Mouse (Mus musculus): ENCODE results near the gene Fhit.

Fhit gene

DNA sequence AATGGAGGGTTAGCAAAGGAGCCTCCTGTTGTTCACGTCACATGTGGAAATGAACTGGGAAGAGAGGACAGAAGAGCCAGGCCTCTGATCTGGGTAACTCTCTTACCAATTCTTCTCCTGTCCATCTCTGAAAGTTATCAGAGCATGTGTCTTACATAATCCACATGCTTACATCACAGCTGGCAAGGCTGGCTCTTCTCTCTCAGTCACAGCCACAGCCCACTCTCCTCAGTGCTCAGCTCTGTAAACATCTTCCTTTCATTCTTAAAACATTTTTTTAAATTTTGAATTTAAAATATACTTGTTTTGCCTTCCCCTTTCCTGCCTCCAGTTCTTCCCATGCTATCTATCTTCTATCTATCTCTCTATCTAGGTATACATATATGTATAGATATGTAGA, 1477.5 kb downstream of the Fhit start:
- DNase-seq (ENCODE audit: low spot score) = no peak

GRCm38 (mm10) chr14:9672728-9673127, 1489.1 kb downstream of the Fhit start:
- DNase-seq (ENCODE audit: low spot score) = no peak

DNA sequence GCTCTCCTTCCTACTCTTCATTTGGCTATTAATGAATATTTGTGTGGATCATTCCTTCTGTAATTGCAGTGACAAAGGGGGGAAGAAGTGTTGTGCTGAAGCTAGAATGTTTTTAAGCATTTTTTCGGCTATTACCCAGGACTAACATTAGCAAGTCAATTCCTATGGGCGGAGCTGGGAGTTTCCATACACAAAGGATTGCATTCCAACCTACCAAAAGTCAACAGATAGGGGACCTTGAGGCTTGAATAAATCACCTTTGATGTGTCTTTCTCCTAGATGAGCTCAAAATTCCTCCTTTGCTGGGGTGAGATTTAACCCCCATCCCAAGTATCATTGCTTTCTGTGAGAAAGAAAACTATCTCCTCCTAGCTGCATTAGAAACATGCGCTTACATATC, 1490.1 kb downstream of the Fhit start:
- DNase-seq (ENCODE audit: low spot score) = no peak

DNA sequence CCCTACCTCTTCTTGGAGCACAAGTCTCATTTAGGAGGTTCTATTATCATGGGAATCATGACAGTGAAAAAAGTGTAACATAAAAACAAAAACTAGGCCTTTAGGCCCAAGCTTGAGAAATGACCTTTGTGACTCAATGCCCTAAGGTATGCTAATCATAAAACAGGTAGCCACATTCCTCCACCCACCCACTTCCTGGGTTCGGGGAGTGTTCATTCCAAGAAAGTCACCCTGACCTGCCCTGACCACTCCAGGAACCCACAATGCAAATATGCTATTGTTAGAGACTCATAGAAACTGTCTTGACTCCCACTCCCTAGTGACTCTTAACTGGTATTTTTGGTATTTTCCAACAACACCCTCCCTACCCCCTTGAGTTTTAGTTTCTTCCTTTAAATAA, 1492.1 kb downstream of the Fhit start:
- DNase-seq (ENCODE audit: low spot score) = no peak

- no peak for DNase-seq (ENCODE audit: low spot score)
Observed at GRCm38 (mm10) chr14:9658445-9658844, 1503.4 kb downstream of the Fhit start.

DNA sequence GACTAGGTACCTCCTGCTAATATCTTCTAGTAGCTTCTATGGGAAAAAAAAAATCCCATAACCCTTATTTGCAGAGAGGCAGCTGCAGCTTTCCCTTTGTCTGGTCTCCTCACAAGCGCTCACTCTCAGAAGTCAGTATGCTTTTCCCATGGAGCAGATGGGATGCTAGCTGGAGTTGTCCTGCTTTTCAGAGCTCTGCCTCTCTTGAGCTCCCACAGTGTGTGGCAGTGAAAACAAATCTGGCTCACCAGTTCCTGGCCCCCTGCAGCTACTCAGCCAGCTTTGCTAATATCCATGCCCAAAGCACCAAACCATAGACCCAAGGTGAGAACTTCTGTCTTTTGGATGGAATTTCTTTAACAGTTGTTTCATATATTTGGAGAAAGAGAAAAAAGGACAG, 1510.4 kb downstream of the Fhit start:
- DNase-seq (ENCODE audit: low spot score) = no peak

DNA sequence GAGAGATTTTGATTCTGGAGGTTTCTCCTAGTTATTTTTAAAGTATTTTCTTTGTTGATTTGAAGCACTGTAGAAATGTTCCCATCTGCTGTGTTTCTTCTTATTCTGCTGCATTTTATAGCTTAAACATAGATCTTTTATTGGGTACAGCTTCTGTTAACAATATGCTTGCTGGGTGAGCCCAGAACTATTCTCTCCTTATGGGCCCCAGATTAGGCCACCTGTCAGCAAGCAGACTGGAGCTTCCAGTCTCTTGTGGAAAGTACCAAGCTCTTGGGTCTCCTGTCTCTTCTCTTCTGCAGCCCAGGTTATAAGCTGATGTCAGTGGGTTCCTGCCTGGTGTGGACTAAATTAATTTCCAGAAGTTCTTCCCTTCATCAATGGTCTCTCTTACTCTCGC, 1513.4 kb downstream of the Fhit start:
- DNase-seq (ENCODE audit: low spot score) = no peak

- no peak for DNase-seq (ENCODE audit: low spot score)
Observed at GRCm38 (mm10) chr14:9646233-9646632, 1515.6 kb downstream of the Fhit start.

DNA sequence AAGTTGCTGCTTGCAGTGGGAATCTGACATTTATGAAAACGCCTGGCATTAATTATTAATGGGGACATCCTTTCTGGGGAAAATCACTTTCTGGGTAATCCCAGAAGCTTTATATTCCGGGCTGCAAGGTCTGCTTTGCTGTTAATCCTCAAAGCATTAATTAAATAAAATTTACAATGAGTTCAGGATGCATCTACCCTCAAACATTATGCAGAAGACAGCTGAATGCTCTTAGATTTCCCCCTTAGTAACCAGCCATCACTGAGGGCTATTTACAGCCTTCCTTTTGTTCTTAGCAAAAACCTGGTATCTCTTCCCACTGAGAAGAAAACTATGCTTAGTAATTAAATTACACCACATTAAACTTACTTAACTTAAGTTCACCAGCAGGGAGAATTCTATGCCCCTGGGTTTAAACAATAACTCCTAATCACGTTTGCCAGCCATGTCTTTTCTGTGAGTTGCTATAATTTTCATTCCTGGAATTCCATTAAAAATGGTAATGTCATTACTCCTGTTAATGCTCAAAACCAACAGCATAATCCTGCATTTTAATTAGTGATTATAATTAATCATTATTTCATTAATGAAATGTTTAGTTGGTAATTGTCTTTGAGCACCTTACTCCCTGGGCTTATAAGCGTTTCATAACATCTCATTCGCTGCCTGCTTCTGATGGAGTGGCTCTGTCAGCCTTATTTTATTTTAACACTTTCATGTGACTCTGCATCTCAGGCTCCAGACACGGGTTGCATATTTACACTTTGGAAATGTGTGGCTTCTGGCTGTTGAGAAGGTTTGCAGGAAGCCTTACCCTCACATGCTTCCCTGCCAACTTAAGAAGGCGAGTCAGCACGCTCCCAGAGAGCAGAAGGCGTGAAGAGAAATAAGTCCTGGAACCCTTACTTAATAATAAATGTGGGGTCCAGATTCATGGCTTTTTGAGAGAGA, 1517.3 kb downstream of the Fhit start:
- DNase-seq (ENCODE audit: low spot score) = no peak

GRCm38 (mm10) chr14:9643700-9644099, 1518.1 kb downstream of the Fhit start:
- DNase-seq (ENCODE audit: low spot score) = no peak

GRCm38 (mm10) chr14:9642628-9643027, 1519.2 kb downstream of the Fhit start:
- no peak for DNase-seq (ENCODE audit: low spot score)

- no peak for DNase-seq (ENCODE audit: low spot score)
Observed at GRCm38 (mm10) chr14:9642068-9642467, 1519.8 kb downstream of the Fhit start.

DNA sequence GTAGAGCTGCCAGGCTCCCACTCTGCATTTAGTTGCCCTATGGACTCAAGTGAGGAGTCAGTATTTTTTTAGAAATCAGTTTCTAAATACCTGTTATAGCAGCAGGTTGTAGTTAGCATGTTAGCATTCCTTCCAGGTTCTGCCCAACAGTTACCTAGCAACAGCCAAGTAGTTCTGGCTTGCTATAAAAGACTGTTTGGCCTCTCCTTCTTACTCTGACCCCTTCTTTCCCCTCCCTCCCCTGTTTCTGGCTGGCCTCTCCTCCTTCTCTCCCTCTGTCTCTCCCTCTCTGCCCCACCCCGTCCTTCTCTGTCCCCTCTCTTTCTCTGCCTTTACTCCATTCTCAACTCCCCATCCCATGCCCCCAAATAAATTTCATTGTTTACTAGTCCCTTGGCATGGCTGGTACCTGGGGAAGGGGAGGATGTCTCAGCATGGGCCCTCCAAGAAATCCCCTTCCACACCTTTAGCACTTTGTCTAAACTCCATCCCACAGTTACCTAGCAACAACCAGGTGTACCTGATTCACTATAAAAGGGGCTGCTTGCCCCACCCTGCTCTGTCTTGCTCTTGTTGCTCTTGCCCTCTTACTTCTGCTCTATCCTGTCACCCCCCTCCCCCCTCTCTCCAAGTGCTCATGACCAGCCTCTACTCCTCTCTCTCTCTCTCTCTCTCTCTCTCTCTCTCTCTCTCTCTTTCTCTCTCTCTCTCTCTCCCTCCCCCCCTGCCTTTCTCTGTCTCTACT, 1527.4 kb downstream of the Fhit start:
- DNase-seq (ENCODE audit: low spot score) = no peak

DNA sequence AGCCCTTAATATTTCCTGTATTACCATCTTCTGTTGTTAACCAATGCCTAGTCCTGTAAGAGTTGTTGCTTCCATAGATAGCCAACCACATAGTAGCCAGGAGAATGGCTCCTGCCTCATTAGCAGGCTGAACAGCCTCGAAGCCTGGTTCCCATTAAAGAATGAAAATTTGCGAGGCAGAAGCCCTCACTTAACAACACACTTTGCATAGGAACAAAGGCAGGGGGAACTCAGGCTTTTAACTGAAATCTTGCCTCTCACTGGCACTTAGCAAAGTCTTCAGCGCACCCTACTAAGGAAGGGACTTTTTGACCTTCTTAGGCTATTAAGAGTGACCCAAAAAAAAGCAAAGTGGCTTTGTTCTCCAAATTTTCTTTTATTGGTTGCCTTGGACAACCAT, 1529.3 kb downstream of the Fhit start:
- DNase-seq (ENCODE audit: low spot score) = no peak

DNA sequence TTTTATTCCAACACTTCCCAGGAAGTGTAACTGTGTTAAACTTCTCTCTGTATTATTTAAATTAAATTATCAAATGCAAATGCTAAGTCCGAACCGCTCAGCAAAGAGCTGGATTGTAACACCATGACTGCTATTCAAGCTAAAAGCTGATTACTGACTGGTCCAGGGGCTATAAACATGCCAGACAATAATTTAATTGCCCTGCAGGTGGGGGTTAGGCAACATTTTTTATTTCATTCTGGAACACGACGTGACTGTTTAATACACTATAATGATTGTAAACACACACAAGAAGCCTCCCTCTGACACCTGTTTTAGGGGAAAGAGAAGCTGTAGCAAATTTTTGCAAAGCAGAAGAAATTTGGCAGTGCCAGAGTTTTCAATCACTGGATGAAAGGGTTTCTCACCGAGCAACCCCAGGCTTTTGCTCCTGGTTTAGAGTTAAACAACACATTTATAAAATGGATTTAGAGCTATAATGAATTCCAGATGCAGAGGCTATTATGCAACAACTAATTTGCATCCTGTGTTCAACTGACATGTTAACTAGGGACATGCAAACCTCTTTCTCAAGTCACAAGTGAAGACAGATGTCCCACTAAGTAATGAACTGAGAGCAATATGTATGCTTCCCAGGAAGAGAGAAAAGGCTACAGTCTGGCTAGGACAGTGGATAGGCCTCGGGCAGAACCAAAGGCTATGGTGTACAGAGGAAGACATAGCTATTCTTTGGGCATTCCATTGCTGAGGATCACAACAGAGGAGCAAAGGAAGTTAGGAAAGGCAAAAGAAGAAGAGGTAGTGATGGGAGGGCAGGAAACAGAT, 1538.4 kb downstream of the Fhit start:
- DNase-seq (ENCODE audit: low spot score) = no peak

DNA sequence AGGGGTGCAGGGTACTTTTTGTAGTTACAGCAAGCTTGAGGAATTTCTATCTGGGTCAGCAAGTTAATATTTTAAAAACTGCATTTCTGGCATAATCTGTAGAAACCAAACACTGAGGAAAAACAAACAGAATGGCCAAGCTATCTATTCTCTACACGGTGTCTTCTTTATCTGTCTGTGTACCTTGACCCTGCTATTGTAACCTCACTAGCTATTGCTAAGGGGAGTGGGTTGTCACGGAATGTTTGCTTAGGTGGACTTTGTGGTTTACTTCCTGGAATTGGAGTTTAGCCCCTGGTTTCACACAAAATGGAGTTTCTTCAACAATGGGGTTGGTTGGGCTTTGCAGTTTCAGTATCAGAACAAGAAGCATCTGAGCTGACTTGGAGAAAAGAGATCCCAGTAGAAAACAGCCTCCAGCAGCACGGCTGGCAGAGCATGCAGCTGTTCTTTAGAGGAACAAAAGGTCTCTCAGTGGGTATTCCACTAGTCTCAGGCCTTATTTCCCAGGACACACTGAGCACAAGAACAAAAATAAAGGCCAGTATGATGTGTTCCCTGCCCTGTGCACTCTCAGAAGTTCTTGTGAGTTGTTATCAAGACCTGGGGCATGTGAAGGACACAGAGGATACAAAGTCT, 1540.8 kb downstream of the Fhit start:
- DNase-seq (ENCODE audit: low spot score) = no peak

DNA sequence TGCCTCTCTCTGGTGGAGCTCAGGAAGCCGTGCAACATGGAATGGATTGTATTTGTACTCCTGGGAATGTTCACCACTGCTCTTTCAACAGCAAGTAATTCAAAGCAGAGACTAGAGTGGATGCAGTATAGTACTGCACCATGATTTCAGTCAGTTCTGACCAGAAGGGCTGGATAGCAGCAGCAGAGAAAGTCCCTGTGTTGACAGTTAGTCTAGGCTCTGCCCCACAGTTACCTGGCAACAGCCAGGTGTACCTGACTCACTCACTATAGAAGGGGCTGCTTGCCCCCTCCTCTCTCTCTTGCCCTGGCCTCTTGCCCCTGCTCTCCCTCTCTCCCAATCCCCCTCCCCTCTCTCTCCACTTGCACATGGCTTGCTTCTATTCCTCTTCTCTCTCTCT, 1542.0 kb downstream of the Fhit start:
- DNase-seq (ENCODE audit: low spot score) = no peak

- no peak for DNase-seq (ENCODE audit: low spot score)
Observed at GRCm38 (mm10) chr14:9613126-9613525, 1548.7 kb downstream of the Fhit start.

DNA sequence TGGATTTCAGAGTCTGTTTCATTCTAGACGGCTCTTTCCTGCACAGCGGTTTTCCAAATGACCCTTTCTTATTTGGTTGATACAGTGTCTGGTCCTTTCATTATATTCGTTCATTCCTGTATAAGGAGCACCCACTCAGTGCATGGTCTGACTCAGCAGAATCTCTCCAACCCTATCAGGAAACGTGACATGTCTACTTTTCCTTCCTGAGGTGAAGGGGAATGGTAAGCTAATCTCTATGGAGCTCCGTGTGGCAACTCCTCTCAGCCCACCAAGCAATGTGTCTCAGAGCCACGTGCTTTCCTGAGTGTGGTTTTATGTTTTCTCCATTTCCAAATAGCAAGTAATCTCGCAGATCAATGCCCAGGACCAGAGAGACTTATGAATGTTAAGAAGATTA, 1552.7 kb downstream of the Fhit start:
- no peak for DNase-seq (ENCODE audit: low spot score)

DNA sequence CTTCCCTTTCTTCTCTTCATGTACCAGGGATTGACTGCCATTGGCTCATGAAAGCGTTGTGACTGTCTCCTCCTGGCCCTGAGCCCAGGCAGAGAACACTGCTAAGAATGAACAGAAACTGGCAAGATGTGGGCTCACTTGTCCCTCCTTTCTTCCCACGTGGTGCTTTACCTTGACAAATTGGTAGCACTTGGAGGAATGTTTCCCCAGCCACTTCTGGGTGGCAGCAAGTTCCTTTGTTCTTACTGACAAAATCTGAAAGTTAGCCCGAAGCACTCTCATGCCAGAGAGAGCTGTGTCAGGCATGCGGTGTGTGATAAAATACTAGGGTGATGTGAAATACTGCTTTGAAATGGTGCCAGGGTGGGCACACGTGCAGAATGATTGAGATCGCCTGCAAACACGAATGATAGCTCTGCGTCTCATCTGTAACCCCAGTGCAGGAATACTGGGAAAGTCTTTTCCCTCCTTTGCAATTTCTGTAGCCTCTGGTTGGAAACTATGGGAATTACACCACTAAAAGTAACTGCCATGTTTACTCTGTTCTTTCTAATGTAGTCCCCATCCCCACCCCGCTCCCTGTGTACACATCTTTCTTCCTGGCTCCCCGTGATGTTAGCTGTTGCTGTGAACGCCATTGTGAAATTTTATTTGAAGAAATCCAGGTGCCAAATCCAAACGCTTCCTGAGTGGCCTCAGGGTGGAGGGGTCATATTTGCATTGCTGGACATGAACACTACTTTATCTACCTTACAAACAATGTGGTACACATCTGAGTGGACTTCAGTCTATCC, 1555.1 kb downstream of the Fhit start:
- DNase-seq (ENCODE audit: low spot score) = no peak

DNA sequence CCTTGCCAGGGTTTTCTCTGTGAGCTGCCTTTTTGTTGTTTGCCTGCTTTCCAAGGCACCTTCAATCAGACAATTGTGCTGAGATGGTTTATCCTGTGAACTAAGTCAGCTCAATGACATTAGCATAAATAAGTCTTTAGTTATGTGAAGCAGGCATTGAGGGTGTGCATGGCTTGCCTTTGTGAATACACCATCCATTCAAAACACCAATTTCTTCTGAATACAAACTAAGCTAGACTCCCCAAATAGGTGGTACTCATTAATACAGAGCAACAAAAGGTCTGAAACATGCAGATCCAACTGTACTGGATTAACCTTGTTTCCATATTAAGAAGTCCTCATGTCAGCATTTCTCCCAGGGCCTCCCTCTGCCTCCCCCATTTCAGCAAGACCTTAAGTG, 1561.6 kb downstream of the Fhit start:
- DNase-seq (ENCODE audit: low spot score) = no peak
